Mouse (Mus musculus) liver, embryonic 15.5 days (tissue): ENCODE data around the gene Gm19345. TPM values are rescaled to one million over a fixed set of nuclear protein-coding genes. Genes with fewer than 3 reads are reported as not detected.

Experiments used
- ATAC-seq: fragments of 200-750 bp; cut with Nextera tagmentation; 2 replicates; pipeline ENCODE4 v1.8.0; 2017; ENCODE audit warnings: moderate number of reproducible peaks, mild to moderate bottlenecking, moderate library complexity; ENCODE audit not compliant: insufficient read depth
- H3K27ac ChIP-seq: fragments of 300-500 bp; sonication (generic); replicated peaks from 2 replicates; pipeline ENCODE4 v1.5.1; 2015; ENCODE audit warnings: mild to moderate bottlenecking, inconsistent platforms
- H3K27me3 ChIP-seq: fragments of 300-500 bp; sonication (generic); 2 replicates; pipeline ENCODE4 v1.6.1; 2015; ENCODE audit warnings: mild to moderate bottlenecking, inconsistent platforms
- H3K36me3 ChIP-seq: fragments of 300-500 bp; sonication (generic); replicated peaks from 2 replicates; pipeline ENCODE4 v1.6.1; 2015; ENCODE audit warnings: moderate library complexity, mild to moderate bottlenecking, inconsistent platforms
- H3K4me1 ChIP-seq: fragments of 300-500 bp; sonication (generic); replicated peaks from 2 replicates; pipeline ENCODE4 v1.6.1; 2015; ENCODE audit warnings: inconsistent platforms
- H3K4me2 ChIP-seq: fragments of 300-500 bp; sonication (generic); 2 replicates; pipeline ENCODE4 v1.6.1; 2015; ENCODE audit warnings: moderate library complexity, mild to moderate bottlenecking, inconsistent platforms
- H3K4me3 ChIP-seq: fragments of 300-500 bp; sonication (generic); replicated peaks from 2 replicates; pipeline ENCODE4 v1.5.1; 2015; ENCODE audit warnings: mild to moderate bottlenecking, inconsistent platforms
- H3K9ac ChIP-seq: fragments of 300-500 bp; sonication (generic); 2 replicates; pipeline ENCODE4 v1.6.1; 2015; ENCODE audit warnings: moderate library complexity, mild to moderate bottlenecking, inconsistent platforms
- H3K9me3 ChIP-seq: fragments of 300-500 bp; sonication (generic); replicated peaks from 2 replicates; pipeline ENCODE4 v1.6.1; 2016; ENCODE audit warnings: inconsistent platforms
- WGBS: fragments of 180-500 bp; shearing (Covaris S2); methylation state at CpG from one replicate; pipeline ENCODE4 v1.1.7; 2015; ENCODE audit warnings: mixed read lengths; ENCODE audit not compliant: insufficient replicate concordance; 5-methylcytosine and 5-hydroxymethylcytosine counted together
- polyA plus RNA-seq: library from polyadenylated mRNA; unstranded; fragments of >200 nt; fragmentation: Nextera tagmentation; extraction: Ambion mirVana; gene quantifications from 2 replicates; pipeline ENCODE4 v1.2.1, GENCODE M21; 2015

The Gm19345 gene
- polyA plus RNA-seq, 1 experiment from 2014 or later: not detected

- Histone ChIP-seq H3K36me3 (peaks cover 6% of the 10 kb centered on the region; the same call in 1 of the 2 replicates), H3K9ac (peak overlapping the region; percentile 39; the same call in 1 of the 2 replicates), H3K4me3 (peak overlapping the region; percentile 45), H3K4me2 (peak overlapping the region; percentile 58), H3K27ac (peak overlapping the region; percentile 85), H3K9me3 (no peaks in the 10 kb centered on the region; the same call in 1 of the 2 replicates), H3K27me3 (peaks cover 33% of the 10 kb centered on the region), H3K4me1 (peaks cover 44% of the 10 kb centered on the region)
- peak; percentile 73 for ATAC-seq
- WGBS: 9% methylated on average over 15 of the region's 15 CpGs
These were observed 34.3 kb upstream of the Gm19345 start for GRCm38 (mm10) chr7:19817382-19818105.

GRCm38 (mm10) chr7:19818440-19818839 lies 33.4 kb upstream of the Gm19345 start:
- Histone ChIP-seq H3K4me1 (peaks cover 48% of the 10 kb centered on the region), H3K4me2 (no peak overlapping the region; the same call in 1 of the 2 replicates), H3K27me3 (peaks cover 42% of the 10 kb centered on the region), H3K36me3 (peaks cover 6% of the 10 kb centered on the region; the same call in 1 of the 2 replicates), H3K27ac (no peak overlapping the region), H3K9ac (no peak overlapping the region), H3K9me3 (no peaks in the 10 kb centered on the region; the same call in 1 of the 2 replicates), H3K4me3 (no peak overlapping the region)
- WGBS: 59% methylated on average over 5 of the region's 5 CpGs
- ATAC-seq: no peak

GRCm38 (mm10) chr7:19818875-19819274 lies 32.9 kb upstream of the Gm19345 start:
- ATAC-seq: no peak
- Histone ChIP-seq H3K9me3 (no peaks in the 10 kb centered on the region; the same call in 1 of the 2 replicates), H3K27ac (no peak overlapping the region), H3K27me3 (peaks cover 47% of the 10 kb centered on the region), H3K9ac (no peak overlapping the region), H3K4me1 (peaks cover 49% of the 10 kb centered on the region), H3K4me3 (no peak overlapping the region), H3K36me3 (peaks cover 6% of the 10 kb centered on the region; the same call in 1 of the 2 replicates), H3K4me2 (no peak overlapping the region)
- 57% methylated on average over 7 of the region's 7 CpGs for WGBS

- Histone ChIP-seq H3K27ac (no peak overlapping the region), H3K36me3 (peaks cover 6% of the 10 kb centered on the region; the same call in 1 of the 2 replicates), H3K9ac (no peak overlapping the region), H3K4me3 (no peak overlapping the region), H3K9me3 (no peaks in the 10 kb centered on the region; the same call in 1 of the 2 replicates), H3K27me3 (peaks cover 50% of the 10 kb centered on the region), H3K4me1 (peaks cover 57% of the 10 kb centered on the region), H3K4me2 (no peak overlapping the region)
- ATAC-seq: no peak
- 56% methylated on average over 3 of the region's 3 CpGs for WGBS
These were observed 31.3 kb upstream of the Gm19345 start for GRCm38 (mm10) chr7:19820347-19821048.

- Histone ChIP-seq H3K9ac (peak overlapping the region; percentile 49; the same call in 1 of the 2 replicates), H3K27ac (no peak overlapping the region), H3K27me3 (peaks cover 42% of the 10 kb centered on the region), H3K4me2 (peak overlapping the region; percentile 62), H3K36me3 (peaks cover 6% of the 10 kb centered on the region; the same call in 1 of the 2 replicates), H3K4me3 (peak overlapping the region; percentile 59; the same call in 1 of the 2 replicates), H3K4me1 (peaks cover 48% of the 10 kb centered on the region), H3K9me3 (no peaks in the 10 kb centered on the region; the same call in 1 of the 2 replicates)
- no peak for ATAC-seq
- 52% methylated on average over 7 of the region's 7 CpGs for whole genome bisulfite sequencing
These were observed 30.2 kb upstream of the Gm19345 start for GRCm38 (mm10) chr7:19821633-19822032.

GRCm38 (mm10) chr7:19822193-19822592 lies 29.6 kb upstream of the Gm19345 start:
- no peaks in the 10 kb centered on the region; the same call in 1 of the 2 replicates for H3K9me3 ChIP-seq
- peaks cover 6% of the 10 kb centered on the region; the same call in 1 of the 2 replicates for H3K36me3 ChIP-seq
- ATAC-seq: no peak
- H3K27me3 ChIP-seq: peaks cover 37% of the 10 kb centered on the region
- H3K4me1 ChIP-seq: peaks cover 42% of the 10 kb centered on the region
- H3K4me2 ChIP-seq: peak overlapping the region; percentile 62
- H3K9ac ChIP-seq: peak overlapping the region; percentile 49
- 7% methylated on average over 20 of the region's 20 CpGs for WGBS
- peak overlapping the region; percentile 59 for H3K4me3 ChIP-seq
- peak overlapping the region; percentile 45 for H3K27ac ChIP-seq

- H3K4me2 ChIP-seq: peak within 1 kb of the TSS; percentile 62
- H3K27me3 ChIP-seq: peaks cover 33% of the 10 kb centered on the region
- peaks cover 38% of the 10 kb centered on the region for H3K4me1 ChIP-seq
- ATAC-seq: peak; percentile 11; the same call in 1 of the 2 replicates
- under 1% methylated on average over 35 of the region's 42 CpGs for WGBS
- H3K27ac ChIP-seq: peak within 1 kb of the TSS; percentile 76
- H3K9ac ChIP-seq: peak within 1 kb of the TSS; percentile 49
- H3K4me3 ChIP-seq: peak within 1 kb of the TSS; percentile 59
- H3K36me3 ChIP-seq: peaks cover 6% of the 10 kb centered on the region; the same call in 1 of the 2 replicates
- H3K9me3 ChIP-seq: no peaks in the 10 kb centered on the region; the same call in 1 of the 2 replicates
These were observed 29.2 kb upstream of the Gm19345 start, which contains the start of gene Bcl3 for GRCm38 (mm10) chr7:19822604-19823058. Gene Bcl3, minus strand, starts transcription at chr7:19822770.

- Histone ChIP-seq H3K9ac (no peak overlapping the region), H3K4me2 (peak overlapping the region; percentile 27), H3K4me3 (no peak overlapping the region), H3K36me3 (peaks cover 6% of the 10 kb centered on the region; the same call in 1 of the 2 replicates), H3K27ac (peak overlapping the region; percentile 76), H3K27me3 (peaks cover 31% of the 10 kb centered on the region), H3K9me3 (no peaks in the 10 kb centered on the region; the same call in 1 of the 2 replicates), H3K4me1 (peaks cover 34% of the 10 kb centered on the region)
- peak; percentile 14; the same call in 1 of the 2 replicates for ATAC-seq
- 11% methylated on average over 16 of the region's 16 CpGs for WGBS
These were observed 28.3 kb upstream of the Gm19345 start for GRCm38 (mm10) chr7:19823256-19824181.

- H3K4me2 ChIP-seq: peak overlapping the region; percentile 27
- peak overlapping the region; percentile 76 for H3K27ac ChIP-seq
- H3K9ac ChIP-seq: no peak overlapping the region
- no peaks in the 10 kb centered on the region; the same call in 1 of the 2 replicates for H3K9me3 ChIP-seq
- peaks cover 31% of the 10 kb centered on the region for H3K27me3 ChIP-seq
- no peak overlapping the region for H3K4me3 ChIP-seq
- H3K4me1 ChIP-seq: peaks cover 27% of the 10 kb centered on the region
- H3K36me3 ChIP-seq: peaks cover 6% of the 10 kb centered on the region; the same call in 1 of the 2 replicates
- 17% methylated on average over 26 of the region's 26 CpGs for WGBS
- ATAC-seq: peak; percentile 73
These were observed 27.4 kb upstream of the Gm19345 start for GRCm38 (mm10) chr7:19824182-19824973.
